Mouse (Mus musculus) cerebellum, adult (tissue): ENCODE results near the gene Afap1l2.

Experiments used
- ATAC-seq: cut with Nextera tagmentation; 2 replicates; pipeline ENCODE4 v1.9.2; 2017; ENCODE audit warnings: mild to moderate bottlenecking, moderate library complexity, mixed read lengths; ENCODE audit not compliant: insufficient number of reproducible peaks, low FRiP score, low TSS enrichment

The Afap1l2 gene

DNA sequence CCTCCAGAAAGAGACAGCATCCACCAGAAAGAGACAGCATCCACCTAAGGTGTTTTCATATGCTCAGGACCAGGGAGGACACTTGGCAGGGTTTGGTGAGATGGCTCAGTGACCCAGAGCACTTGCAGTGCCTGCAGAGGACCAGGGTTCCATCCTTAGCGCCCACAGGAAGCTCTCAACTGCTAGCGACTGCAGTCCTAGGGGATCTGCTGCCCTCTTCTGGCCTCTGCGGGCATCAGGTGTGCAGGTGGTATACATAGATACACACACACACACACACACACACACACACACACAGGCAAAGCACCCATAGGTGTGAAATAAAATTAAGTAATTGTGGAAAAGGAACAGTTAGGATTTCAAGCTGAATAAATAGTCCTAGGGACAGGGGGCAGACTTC lies 63.2 kb downstream of the Afap1l2 start:
- no peak for ATAC-seq

DNA sequence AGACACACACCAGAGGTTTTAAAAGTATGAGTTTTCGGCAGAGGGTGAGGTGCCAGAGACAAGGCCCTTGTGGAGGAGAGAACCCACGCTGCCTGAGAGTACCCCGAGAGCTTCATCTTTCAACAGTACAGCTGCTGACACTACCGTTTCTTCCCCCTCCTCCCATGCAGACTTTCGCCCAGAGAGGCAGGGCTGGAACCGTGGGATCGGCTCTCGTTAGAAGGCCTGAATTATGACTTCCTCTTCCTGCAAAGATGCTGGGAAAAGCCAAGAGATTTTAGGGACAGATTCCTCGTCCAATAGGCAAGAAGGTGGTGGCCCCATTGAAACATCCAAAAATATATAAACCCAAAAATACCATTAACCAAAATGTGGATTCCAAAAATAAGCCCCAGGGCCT lies 63.8 kb downstream of the Afap1l2 start:
- no peak for ATAC-seq

DNA sequence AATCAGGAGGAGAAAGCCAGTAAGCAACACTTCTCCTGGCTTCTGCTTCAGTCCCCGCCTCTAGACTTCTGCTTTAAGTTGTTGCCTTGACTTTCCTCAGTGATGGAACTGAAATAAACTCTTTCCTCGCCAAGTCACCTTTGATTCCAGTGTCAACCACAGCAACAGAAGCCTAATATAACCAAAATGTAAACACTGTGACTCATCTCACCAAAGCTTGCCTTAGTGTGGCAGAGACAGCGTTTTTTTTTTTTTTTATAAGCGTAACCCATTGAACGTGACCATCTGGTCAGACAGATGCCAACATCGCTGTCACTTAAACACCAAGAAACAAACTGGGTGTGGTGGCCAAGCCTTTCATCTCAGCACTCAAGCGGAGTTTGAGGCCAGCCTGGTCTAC lies 65.8 kb downstream of the Afap1l2 start:
- ATAC-seq: no peak

DNA sequence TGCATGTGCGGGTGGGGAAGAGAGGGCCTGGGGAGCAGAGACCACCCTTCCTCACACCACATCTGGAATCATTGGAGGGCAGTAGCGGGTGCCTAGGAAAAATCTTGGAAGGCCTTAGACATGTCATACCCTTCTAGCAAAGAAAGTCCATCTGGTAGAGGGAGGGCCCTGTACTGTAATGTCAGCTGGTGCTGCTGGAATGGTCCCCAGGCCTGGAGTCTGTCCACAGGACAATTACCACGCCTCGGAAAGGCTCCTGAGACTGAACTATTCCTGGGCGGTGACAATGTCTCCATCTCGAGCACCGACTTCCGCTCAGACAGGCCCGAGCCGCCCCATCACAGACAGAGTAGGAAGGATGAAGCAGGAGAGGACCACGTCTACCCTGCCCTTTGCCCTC lies 67.5 kb downstream of the Afap1l2 start:
- peak; percentile 49; the same call in 1 of the 2 replicates for ATAC-seq

DNA sequence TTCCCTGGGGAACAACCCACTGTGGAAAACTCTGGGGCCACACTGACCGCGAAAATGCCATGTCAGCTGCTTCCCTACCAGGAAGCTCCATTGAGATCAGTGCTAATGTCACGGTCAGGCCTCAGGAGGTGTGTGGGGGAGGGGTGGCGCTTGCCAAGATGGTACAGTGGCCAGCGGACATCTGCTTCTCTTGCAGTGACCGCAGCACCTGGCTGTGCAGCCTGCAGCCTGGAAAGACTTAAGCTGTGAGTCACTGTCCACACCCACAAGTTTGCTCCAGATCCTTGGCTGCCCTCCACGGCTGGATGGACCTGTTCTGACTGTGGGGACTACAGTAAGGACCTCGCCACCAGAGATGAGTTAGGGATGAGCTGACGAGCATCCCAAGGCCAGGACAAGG lies 68.2 kb downstream of the Afap1l2 start:
- no peak for ATAC-seq

DNA sequence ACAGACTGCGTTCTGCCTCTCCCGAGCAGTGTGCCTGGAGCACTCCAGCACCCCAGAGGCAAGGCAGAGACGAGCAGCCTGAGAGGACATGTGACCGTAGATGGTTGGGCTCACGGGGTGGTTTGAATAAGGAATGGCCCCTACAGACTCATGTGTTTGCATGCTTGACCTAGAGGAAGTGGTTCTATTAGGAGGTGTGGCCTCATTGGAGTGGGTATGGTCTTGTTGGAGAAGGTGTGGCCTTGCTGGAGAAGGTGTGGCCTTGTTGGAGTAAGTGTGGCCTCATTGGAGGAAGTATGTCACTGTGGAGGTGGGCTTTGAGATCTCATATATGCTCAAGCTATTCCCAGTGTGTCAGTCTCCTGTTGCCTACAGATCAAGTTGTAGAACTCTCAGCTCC lies 70.1 kb downstream of the Afap1l2 start:
- no peak for ATAC-seq

DNA sequence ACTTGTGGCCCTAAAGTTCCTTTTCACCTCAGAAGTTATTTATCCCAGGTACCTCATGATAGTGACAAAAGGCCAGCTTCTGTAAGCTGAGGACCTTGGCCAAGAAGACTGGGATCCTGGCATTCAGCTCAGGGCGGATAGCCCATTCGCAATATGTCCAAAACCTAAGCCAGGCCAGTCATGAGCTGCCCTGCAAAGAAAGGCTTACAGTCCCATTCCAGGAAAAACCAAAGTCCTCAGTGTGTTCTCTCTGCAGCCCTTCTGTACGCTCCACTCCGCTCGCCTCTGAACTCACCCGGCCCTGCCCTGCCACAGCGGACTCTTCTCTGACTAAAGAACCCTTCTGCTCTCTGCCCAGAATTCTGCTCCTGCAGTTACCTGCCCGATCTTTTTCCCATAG lies 71.8 kb downstream of the Afap1l2 start:
- ATAC-seq: peak; percentile 65

DNA sequence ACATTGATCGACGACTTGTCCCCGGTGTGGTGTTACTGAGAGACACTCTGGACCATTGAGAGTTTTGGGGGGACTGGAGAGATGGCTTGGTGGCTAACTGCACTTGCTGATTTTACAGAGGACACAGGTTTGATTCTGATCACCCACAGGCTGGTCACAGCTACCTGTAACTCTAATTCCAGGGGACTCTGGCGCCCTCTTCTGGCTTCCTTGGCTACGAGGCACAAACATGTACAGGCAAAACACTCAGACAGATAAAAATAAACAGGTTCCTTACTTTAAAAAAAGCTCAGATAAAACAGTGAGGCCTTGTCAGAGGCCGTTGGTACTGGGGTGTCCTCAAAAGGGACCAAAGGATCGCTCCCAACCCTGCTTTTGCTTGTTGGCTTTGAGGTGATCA lies 72.3 kb downstream of the Afap1l2 start:
- ATAC-seq: no peak

DNA sequence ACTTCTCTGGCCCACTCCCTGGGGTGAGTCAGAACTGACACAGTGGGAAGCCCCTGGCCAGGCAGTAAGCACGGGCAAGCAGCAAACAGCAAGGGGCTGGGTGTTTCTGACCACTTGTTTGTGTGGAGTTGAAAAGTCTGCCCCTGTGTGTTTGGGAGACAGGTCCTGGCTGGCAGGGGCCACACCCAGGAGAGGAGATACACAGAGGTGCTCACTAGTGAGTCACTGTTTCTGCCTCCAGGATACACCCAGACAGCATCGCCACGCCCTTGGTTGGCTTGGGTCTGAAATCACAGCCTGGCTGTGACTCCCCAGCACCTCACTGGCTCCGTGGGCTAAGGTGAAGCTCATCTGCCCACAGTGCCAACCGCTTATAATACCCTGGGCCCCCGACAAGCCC lies 72.9 kb downstream of the Afap1l2 start:
- ATAC-seq: no peak

DNA sequence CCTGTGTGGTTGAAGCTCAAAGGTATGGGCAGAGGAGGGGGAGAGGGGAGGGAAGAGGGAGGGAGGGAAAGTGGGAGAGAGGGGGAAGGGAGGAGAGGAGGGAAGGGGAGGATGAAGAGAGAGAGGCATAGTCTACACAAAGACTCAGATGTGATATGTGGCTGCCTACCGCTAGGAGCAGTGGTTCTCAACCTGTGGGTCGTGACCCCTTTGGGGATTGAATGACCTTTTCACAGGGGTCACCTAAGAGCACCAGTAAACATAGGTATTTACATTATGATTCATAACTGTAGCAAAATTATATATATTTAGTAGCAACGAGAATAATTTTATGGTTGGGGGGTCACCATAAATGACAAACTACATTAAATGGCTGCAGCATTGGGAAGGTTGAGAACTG lies 74.2 kb downstream of the Afap1l2 start:
- no peak for ATAC-seq

DNA sequence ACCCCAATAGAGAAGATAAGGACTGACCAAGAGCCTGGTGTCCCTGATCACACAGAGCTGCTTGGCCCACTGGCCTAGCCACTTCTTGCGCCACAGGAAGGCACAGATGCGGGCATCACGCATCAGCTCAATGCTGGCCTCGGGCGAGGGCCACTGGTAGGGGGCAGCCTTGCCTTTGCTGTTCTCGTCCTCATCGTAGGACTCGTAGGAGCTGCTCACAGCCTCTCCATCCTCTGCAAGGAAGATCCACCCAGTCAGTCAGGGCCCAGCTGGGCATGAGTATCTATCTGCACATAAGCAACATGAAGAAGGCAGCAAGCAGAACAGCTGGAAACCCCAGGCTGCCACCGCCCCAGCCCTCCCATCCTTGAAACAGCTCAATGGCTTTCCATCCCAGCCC lies 78.0 kb downstream of the Afap1l2 start:
- no peak for ATAC-seq

DNA sequence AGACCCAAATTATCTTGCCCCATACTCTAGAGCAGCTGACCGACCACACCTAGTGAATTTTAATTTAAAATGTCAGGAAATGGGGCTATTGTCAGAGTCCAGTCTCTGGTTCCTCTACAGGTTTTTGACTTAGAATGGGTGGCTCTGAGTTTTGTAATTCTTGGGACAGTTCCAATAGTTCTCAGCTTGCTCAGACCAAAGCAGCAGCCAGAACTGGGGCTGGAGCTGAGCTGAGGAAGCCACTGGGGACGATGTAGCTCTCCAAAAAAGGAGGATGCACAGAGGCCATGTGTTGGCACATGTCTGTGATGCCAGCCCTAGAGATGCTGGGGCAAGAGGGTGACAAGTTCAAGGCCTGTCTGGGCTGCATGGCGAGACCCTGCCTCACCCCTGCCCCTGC lies 78.6 kb downstream of the Afap1l2 start:
- no peak for ATAC-seq

DNA sequence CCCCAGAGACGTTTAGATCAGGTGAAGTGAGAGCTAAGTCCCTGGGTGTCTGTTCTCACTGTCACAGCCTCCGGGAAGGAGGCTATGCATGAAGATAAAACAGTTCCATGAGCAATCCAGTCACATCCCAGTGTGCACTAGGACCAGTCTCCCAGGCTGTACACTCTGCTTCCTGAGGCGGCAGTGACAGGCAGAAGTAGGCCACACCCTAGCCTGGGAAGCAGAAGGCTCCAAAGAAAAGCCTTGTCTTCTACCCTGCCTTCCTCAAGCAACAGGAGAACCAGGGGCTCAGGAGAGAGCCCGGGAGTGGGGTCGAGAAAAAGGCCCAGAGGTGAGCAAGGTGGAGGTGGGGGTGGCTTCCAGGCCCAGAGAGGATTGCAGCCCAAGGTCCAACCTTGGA lies 86.3 kb downstream of the Afap1l2 start:
- ATAC-seq: no peak

DNA sequence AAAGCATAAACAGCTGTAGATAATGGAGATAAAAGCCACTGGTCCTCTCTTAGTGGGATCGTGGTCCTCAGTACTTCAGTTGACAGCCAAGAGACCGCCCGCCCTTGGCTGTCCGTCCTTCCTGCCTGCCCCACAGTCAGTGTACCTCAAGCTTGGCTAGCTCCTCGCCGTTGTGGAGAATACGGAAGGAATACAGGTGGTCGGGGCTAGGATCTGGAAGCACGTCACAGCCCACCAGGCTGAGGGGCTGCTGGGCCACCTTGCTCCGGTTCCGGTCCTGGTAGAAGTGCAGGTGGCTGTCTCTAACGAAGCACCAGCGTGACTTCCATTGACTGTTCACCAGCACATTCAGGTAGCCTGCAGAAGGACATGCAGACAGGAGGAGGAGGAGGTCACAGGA lies 87.8 kb downstream of the Afap1l2 start:
- no peak for ATAC-seq

DNA sequence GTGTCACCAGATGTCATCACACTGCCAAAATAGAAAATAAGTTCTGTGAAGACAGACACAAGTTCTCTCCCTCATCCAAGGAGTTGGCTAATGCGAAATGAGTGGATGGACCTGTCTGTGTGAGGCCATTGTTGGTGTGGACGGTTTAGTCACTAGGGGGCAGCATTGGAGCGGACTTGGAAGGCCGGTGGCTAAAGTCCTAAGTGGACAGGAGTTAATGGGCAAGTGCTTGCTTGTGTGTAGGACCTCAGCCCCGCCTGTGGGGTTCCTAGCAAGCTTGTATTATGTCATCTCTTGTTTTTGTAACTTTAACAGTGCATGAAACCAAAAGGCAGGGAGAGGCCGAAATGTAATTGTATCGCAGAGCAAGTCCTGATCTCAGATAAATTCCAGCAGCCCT lies 88.4 kb downstream of the Afap1l2 start:
- ATAC-seq: peak; percentile 80

DNA sequence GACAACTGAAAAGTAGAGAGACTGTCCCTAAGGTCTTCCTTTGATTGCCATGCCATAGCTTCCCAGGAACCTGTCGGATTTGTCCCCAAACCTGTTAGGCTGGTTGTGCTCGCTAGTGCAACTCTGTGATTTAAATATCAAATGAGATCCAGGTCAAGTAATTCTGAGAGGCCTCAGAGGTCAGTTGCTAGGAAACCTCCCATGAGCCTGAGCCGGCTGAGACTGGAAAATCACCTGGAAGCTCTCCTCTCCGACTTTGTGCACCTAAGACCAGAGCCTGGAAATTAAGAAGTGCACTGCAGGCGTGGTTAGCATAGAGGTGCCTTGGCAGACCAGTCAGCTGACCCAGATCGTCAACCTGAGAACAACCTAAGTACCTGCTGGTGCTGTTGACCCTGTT lies 92.9 kb downstream of the Afap1l2 start:
- no peak for ATAC-seq

DNA sequence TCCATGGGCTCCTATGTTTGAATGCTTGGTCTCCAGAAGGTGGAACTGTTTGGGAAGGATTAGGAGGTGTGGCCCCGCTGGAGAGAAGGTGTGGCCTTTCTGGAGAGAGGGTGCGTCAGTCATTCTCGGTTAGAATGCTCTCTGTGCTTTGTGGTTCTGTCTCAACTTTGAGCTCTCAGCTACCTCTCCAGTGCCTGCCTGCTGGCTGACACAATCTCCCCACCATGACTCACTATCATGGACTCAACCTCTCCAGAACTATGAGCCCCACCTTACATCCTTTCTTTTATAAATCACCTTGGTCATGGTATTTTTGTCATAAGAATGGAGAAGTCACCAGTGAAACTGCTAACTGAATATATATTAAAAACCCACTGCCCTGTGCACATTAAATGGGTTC lies 93.4 kb downstream of the Afap1l2 start:
- ATAC-seq: no peak

DNA sequence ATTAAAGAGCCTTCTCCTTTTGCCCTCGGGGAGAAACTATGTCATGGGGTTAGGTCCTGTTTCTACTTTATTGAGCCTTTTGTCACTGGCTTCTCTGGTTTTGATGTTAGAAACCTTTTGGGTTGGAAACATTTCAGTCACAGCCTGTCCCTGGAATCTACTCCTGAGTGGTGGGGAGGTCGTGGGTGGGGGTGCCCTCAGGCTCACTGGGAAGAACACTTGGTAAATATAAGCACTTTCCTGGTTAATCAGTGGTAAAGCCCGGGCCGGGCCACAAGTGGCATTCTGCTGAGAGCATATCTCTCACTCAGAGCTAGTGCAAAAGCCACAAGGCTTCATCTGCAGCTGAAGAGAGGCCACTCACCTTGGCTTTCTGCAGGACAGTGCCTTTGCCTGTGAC lies 94.3 kb downstream of the Afap1l2 start:
- no peak for ATAC-seq

DNA sequence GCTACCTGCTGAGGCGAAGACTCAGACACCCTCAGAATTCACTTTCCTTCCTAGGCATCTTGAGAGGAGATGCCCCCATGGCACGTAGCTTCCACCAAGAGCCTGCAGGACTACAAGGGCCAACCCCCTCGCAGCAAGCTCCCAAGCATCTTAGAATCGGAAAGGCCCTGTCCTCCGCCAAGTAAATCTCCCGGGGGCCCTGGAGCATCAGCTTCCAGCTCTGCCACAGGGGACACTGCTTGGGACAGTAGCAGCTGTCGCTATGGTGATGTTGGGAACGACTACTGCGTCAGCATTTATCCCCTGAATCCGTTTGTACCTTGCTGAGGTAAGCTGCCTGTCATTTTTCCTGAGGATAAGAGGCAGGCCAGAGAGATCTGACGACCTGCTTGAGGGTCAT lies 97.5 kb downstream of the Afap1l2 start:
- no peak for ATAC-seq

DNA sequence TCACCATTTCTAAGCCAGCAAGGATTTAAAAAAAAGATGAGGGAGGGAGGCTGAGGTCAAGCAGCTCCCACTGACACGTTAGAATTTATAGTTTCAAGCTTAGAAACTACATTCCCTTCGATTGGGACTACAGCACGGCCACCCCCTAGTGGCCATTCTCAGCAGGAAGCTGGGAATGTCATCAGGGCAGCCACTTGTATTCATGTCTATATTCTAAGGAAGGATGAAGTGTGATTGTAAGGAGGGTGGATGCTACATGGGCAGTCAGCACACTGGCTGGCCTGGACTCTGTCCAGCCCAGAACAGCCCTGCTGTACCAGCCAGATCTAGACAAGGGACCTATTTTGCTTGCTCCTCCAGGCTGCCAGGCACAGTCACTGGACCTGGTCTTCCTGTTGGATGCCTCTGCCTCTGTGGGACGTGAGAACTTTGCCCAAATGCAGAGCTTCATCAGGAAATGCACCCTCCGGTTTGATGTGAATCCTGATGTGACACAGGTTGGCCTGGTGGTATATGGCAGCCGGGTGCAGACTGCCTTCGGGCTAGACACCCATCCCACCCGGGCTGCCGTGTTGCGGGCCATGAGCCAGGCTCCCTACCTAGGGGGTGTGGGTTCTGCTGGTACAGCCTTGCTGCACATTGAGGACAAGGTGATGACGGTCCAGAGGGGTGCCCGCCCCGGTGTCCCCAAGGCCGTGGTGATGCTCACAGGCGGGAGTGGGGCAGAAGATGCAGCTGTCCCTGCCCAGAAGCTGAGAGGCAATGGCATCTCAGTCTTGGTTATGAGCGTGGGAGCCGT lies 99.4 kb downstream of the Afap1l2 start:
- ATAC-seq: peak; percentile 41; the same call in 1 of the 2 replicates

DNA sequence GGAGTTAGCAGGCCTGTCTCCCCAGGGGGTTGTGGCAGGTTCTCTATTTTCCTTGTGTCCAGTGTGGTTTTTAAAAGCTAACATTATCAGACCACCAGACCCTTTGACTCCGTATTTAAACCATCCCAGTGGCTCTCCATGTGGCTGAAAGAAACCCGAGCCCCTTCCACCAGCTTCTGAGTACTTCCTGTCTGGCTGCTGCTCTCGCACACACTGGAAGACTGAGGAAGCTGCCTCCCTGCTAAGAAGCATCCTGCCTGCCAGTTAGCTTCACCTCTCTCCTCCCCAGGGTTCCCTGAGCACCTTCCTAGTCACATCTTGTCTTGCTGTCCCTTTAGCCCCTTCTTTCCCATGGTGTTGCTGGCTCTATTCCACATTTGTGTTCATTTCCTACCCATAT lies 100.2 kb downstream of the Afap1l2 start:
- no peak for ATAC-seq

DNA sequence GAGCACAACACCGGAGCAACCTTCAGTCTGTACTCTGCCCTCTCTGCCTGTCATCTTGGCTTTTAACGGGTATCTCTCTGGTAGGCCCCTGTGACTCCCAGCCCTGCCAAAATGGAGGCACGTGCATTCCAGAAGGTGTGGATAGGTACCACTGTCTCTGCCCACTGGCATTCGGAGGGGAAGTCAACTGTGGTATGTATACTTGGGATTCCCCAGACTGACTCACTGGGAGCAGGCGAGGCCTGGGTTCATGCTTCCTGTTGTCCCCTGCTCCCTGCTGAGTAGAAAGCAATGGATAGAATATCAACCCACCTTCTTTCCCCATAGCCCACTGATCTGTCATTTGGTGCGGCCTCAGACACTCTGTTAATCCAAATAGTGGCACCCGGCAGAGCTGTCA lies 102.6 kb downstream of the Afap1l2 start:
- no peak for ATAC-seq

DNA sequence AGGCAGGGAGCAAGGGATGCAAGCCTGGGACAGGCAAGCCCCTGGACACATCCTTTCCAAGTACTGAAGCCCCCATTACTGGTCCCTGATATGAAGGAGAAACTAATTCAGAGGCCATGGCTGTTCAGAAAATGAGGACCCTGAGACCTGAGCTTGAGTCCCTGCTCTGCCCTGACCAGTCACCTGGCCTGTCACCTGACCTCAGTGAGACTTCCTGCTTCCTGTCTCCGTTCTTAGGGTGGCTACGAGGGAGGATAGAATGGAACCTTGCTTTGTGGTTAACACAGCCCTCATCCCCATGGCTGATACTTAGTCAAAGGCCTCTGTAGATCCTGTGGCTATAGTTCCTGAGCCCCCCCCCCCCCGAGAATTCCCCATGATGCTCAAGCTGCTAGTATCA lies 103.9 kb downstream of the Afap1l2 start:
- no peak for ATAC-seq
